Mouse (Mus musculus): ENCODE data around the gene Gm4869.

GRCm38 (mm10) chr5:140408801-140409200 is 36.6 kb upstream of the Gm4869 start:
- TF ChIP-seq CTCF (IDR thresholded peaks at IDR 0.05; ENCODE audit: control insufficient read depth, insufficient read depth, insufficient replicate concordance, low read depth, low read length) (no peak), POLR2A (IDR thresholded peaks at IDR 0.05; ENCODE audit: control insufficient read depth, low read depth, low read length) (no peak)
